Mouse (Mus musculus) liver, postnatal 0 days (tissue): ENCODE measurements around the gene Rara.

ENCODE experiments used
- CTCF ChIP-seq: sonication (generic); IDR thresholded peaks from 2 replicates; pipeline ENCODE4 v1.5.1; 2016; ENCODE audit warnings: antibody characterized with exemption, low read depth
- EP300 ChIP-seq: IDR thresholded peaks from 2 replicates; pipeline ENCODE4 v1.6.1; 2016; ENCODE audit warnings: antibody characterized with exemption, low read depth, mild to moderate bottlenecking

GRCm38 (mm10) chr11:98887703-98888102, 39.9 kb upstream of the Rara start:
- no peak for TF ChIP-seq EP300
- no peak for TF ChIP-seq CTCF
